Mouse (Mus musculus): ENCODE results near the gene Dennd1c.

GRCm38 (mm10) chr17:57060231-57060801 lies 18.0 kb downstream of the Dennd1c start:
- peak; percentile 23; the same call in 1 of the 2 replicates for TF ChIP-seq POLR2A (IDR thresholded peaks at IDR 0.05; ENCODE audit: insufficient read depth, low read depth, low read length)
- peak; percentile 65 for TF ChIP-seq CTCF (IDR thresholded peaks at IDR 0.05; ENCODE audit: insufficient read depth, low read depth, low read length)
